Mouse (Mus musculus) midbrain, embryonic 14.5 days (tissue): Measurements from ENCODE around the gene Rft1. TPM values are rescaled to one million over a fixed set of nuclear protein-coding genes. Genes with fewer than 3 reads are reported as not detected.

Experiments
- ATAC-seq: fragments of 200-750 bp; cut with Nextera tagmentation; 2 replicates; pipeline ENCODE4 v1.8.0; 2017; ENCODE audit warnings: moderate number of reproducible peaks, moderate library complexity; ENCODE audit not compliant: low FRiP score, low TSS enrichment
- DNase-seq: peaks from one replicate; pipeline ENCODE4 v3.0.0-alpha.2; 2015
- H3K27ac ChIP-seq: fragments of 300-500 bp; sonication (generic); replicated peaks from 2 replicates; pipeline ENCODE4 v1.5.1; 2014; ENCODE audit warnings: mild to moderate bottlenecking, low read depth, low read length, moderate library complexity
- H3K27me3 ChIP-seq: fragments of 300-500 bp; sonication (generic); 2 replicates; pipeline ENCODE4 v1.6.1; 2014; ENCODE audit warnings: low read length, control low read depth, mixed read lengths; ENCODE audit not compliant: control insufficient read depth, insufficient read depth
- H3K36me3 ChIP-seq: fragments of 300-500 bp; sonication (generic); 2 replicates; pipeline ENCODE4 v1.6.1; 2014; ENCODE audit warnings: low read length, control low read depth; ENCODE audit not compliant: control insufficient read depth, insufficient read depth
- H3K4me1 ChIP-seq: fragments of 300-500 bp; sonication (generic); 2 replicates; pipeline ENCODE4 v1.6.1; 2014; ENCODE audit warnings: mild to moderate bottlenecking, antibody characterized with exemption, low read length, control low read depth; ENCODE audit not compliant: control insufficient read depth, insufficient read depth
- H3K4me2 ChIP-seq: fragments of 300-500 bp; sonication (generic); 2 replicates; pipeline ENCODE4 v1.6.1; 2014; ENCODE audit warnings: mild to moderate bottlenecking, low read length, moderate library complexity
- H3K4me3 ChIP-seq: fragments of 300-500 bp; sonication (generic); replicated peaks from 2 replicates; pipeline ENCODE4 v1.5.1; 2014; ENCODE audit warnings: low read depth, low read length
- H3K9ac ChIP-seq: fragments of 300-500 bp; sonication (generic); replicated peaks from 2 replicates; pipeline ENCODE4 v1.6.1; 2014; ENCODE audit warnings: mild to moderate bottlenecking, low read length, moderate library complexity
- H3K9me3 ChIP-seq: fragments of 300-500 bp; sonication (generic); 2 replicates; pipeline ENCODE4 v1.6.1; 2016; ENCODE audit warnings: low read length, control low read depth, mixed read lengths; ENCODE audit not compliant: control insufficient read depth
- WGBS: fragments of 180-500 bp; shearing (Covaris S2); extraction: QIAGEN DNeasy Blood & Tissue Kit; methylation state at CpG from one replicate; pipeline ENCODE4 v1.1.7; 2014; 5-methylcytosine and 5-hydroxymethylcytosine counted together
- polyA plus RNA-seq: library from polyadenylated mRNA; unstranded; fragments of >200 nt; fragmentation: Nextera tagmentation; extraction: Ambion mirVana; gene quantifications from 2 replicates; pipeline ENCODE4 v1.2.1, GENCODE M21; 2014

The Rft1 gene
- polyA plus RNA-seq, 1 experiment from 2014 or later, result 10.3 TPM

DNA sequence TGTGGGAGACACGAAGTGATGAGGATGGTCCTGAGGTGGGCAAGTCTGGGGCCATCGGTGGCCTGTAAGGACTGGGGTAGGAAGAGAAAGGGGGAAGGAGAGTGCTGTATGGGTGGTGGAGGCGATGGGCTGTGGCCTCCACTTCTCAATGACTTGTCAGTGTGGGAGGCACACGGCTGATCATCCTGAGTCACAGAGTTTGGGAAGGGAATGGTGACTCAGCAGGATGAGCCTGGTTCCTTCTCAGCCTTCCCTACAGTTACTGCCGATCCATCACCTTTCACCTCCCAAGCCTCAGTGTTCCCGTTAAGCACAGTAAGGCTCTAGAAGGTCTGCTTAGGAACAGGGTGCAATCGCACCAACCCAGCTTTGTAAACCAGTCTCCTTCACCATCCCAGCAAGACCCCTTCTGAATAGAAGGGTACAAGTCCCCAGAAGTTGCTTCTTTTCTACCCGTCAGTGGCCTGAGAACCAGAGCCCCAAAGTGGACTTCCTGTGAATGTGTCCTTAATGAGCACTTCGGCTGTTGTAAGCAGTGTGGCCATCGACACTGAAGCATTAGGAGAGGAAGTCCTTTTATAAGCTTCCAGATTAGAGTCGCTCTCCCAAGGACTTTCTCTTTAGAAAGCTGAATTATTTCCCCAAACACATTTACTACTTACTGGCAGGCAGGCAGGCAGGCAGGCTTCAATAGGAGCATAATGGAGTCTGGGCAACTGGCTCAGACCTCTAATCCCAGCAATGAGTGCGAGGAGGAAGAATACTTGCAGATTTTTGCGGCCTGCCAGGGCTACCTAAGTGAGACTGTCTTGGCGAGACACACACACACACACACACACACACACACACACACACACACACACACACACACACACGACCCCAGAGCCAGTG lies 17.2 kb downstream of the Rft1 start:
- H3K4me3 ChIP-seq, result no peak overlapping the region
- ATAC-seq (no peak), DNase-seq (no peak)
- 77% methylated on average over 15 of the region's 15 CpGs for WGBS
- H3K27me3 ChIP-seq, result no peaks in the 10 kb centered on the region
- H3K9me3 ChIP-seq, result no peaks in the 10 kb centered on the region
- H3K4me2 ChIP-seq, result no peak overlapping the region
- H3K36me3 ChIP-seq, result peaks cover 54% of the 10 kb centered on the region
- H3K4me1 ChIP-seq, result no peaks in the 10 kb centered on the region
- no peak overlapping the region for H3K27ac ChIP-seq
- H3K9ac ChIP-seq, result no peak overlapping the region

DNA sequence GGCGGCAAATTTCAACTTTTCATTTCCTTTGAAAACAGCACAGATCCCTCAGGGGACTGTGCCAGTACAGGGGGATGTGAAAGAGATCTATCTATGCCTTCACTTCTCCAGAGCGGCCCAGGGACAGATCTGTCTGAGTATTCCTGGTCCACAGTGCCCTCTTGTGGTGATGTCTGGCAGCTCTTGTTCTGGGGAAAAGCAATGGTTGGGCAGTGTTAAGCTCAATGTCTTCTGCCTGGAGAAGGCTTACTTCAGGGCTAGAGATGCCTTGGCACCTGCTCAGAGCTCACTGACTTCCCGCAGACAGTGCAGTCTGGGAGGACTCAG lies 17.8 kb downstream of the Rft1 start:
- H3K36me3 ChIP-seq, result peaks cover 54% of the 10 kb centered on the region

DNA sequence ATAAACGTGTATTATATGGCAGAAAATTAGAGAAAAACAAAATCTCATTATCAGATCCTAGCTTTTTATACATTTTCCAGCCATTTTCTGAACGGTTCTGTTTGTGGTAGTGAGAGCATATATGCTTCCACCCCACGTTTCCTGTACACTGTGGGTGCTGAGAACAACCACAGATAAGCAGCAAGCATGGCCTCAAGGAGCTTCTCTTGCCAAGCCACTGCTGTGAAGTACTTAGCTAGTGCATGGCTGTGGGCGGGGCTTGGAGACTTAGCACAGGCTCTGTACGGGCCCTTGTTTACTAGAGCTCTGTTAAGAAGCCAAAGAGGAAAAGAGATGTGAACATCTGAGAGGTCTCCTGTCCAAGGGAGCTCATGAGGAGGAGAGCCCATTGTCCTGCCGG lies 20.8 kb downstream of the Rft1 start:
- ATAC-seq (no peak), DNase-seq (no peak)
- 63% methylated on average over 6 of the region's 6 CpGs for WGBS

More for the DNA sequence above, 17.8 kb downstream of the Rft1 start:
- Histone ChIP-seq H3K9ac (no peak overlapping the region), H3K4me2 (no peak overlapping the region), H3K4me1 (no peaks in the 10 kb centered on the region), H3K4me3 (no peak overlapping the region), H3K27ac (no peak overlapping the region), H3K27me3 (no peaks in the 10 kb centered on the region), H3K9me3 (no peaks in the 10 kb centered on the region)
- peak; percentile 37 for ATAC-seq
- DNase-seq, result peak; percentile 93
- 8% methylated on average over 3 of the region's 3 CpGs for WGBS

DNA sequence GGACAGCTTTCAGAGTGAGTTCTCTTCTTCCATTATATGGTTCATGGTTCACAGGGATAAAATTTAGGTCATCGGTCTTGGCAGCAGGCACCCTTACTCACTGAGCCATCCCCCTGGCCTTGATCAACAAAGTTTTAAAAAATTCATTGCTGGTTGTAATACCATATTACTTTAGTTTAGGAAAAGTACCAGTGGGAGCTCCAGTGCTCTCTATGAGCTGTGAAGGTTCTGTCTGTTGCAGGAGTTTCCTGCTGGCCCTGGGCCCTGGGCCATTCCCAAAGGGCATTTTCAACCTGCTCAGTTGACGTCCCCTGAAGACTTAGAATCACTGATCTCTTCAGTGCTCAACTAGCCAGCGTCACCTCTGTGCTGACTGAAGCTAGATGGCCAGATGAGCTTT lies 28.0 kb downstream of the Rft1 start:
- peaks cover 49% of the 10 kb centered on the region for H3K36me3 ChIP-seq
- 93% methylated on average over 3 of the region's 3 CpGs for WGBS

More for the DNA sequence above, 20.8 kb downstream of the Rft1 start:
- H3K4me2 ChIP-seq, result no peak overlapping the region
- H3K27ac ChIP-seq, result no peak overlapping the region
- no peak overlapping the region for H3K9ac ChIP-seq
- no peaks in the 10 kb centered on the region for H3K27me3 ChIP-seq
- no peak overlapping the region for H3K4me3 ChIP-seq
- no peaks in the 10 kb centered on the region for H3K4me1 ChIP-seq
- H3K9me3 ChIP-seq, result no peaks in the 10 kb centered on the region
- peaks cover 46% of the 10 kb centered on the region for H3K36me3 ChIP-seq

DNA sequence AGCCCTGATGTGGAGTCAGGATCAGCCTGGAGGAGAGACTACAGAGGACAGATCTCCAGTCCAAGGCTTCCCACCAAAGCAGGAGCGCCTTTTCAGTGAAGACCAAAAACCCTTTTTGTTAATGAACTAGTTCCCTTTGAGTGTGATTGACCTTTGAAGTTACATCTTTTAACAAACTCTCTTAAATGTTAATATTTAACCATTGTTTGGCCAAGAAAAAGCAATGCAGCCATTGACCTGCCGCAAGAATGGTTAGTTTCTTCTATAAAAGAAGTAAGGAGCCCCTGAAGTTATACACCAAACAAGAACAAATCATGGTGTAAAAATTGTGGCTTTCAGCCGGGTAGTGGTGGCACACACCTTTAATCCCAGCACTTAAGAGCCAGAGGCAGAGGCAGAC lies 36.5 kb downstream of the Rft1 start:
- no peaks in the 10 kb centered on the region for H3K9me3 ChIP-seq
- no peaks in the 10 kb centered on the region for H3K4me1 ChIP-seq
- H3K27me3 ChIP-seq, result no peaks in the 10 kb centered on the region
- H3K4me2 ChIP-seq, result no peak overlapping the region
- no peak overlapping the region for H3K27ac ChIP-seq
- ATAC-seq (no peak), DNase-seq (no peak)
- 97% methylated on average over 3 of the region's 3 CpGs for WGBS
- no peak overlapping the region for H3K4me3 ChIP-seq
- no peak overlapping the region for H3K9ac ChIP-seq
- H3K36me3 ChIP-seq, result peaks cover 19% of the 10 kb centered on the region

More for the DNA sequence above, 28.0 kb downstream of the Rft1 start:
- Histone ChIP-seq H3K4me3 (no peak overlapping the region), H3K4me1 (no peaks in the 10 kb centered on the region), H3K4me2 (no peak overlapping the region), H3K27me3 (no peaks in the 10 kb centered on the region), H3K27ac (no peak overlapping the region), H3K9ac (no peak overlapping the region), H3K9me3 (no peaks in the 10 kb centered on the region)
- ATAC-seq (no peak), DNase-seq (no peak)

DNA sequence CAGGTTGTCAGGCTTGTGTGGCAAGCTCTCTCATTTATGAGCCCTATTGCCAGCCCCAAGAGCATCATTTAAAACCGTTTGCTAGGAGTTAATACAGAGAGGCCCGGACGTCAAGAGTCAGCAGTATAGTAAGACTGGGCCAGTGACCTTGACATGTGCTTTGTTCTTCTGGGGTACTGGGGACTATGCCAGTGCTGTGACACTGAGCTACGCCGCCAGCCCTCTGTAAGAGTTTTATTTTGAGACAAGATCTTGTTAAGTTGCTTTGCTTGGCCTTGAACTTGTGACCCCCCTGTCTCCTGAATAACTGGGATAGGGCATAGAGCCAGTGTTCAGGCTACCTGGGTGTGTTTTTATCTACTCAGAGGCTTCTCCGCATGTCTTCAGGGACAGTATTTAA lies 38.3 kb downstream of the Rft1 start:
- no peak overlapping the region for H3K9ac ChIP-seq
- no peak overlapping the region for H3K4me2 ChIP-seq
- WGBS, result 90% methylated on average over 6 of the region's 6 CpGs
- H3K9me3 ChIP-seq, result no peaks in the 10 kb centered on the region
- H3K27ac ChIP-seq, result no peak overlapping the region
- peaks cover 19% of the 10 kb centered on the region for H3K36me3 ChIP-seq
- no peak overlapping the region for H3K4me3 ChIP-seq
- DNase-seq (no peak), ATAC-seq (no peak)
- no peaks in the 10 kb centered on the region for H3K27me3 ChIP-seq
- peaks cover 8% of the 10 kb centered on the region; the same call in 1 of the 2 replicates for H3K4me1 ChIP-seq

DNA sequence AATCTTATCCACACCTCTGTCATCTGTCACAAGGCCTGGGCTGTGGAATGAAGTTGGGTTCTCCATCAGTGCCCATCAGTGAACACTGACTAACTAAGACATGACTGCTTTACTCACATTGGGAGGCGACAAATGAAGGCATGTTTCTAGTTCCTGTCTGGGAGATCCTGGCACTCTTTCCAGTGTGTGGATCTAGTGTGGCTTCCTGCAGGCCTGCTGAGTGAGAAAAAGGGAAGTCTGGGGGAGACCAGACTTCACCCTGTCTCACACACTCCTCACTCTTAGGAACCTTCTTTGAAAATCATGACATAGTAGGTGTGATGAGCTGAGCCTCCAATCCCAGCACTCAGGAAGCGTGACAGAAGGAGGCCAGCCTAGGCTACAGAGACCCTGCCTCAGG lies 40.6 kb downstream of the Rft1 start:
- Histone ChIP-seq H3K4me3 (no peak overlapping the region), H3K9me3 (no peaks in the 10 kb centered on the region), H3K36me3 (peaks cover 13% of the 10 kb centered on the region), H3K27me3 (no peaks in the 10 kb centered on the region), H3K9ac (no peak overlapping the region), H3K4me2 (no peak overlapping the region), H3K4me1 (peaks cover 17% of the 10 kb centered on the region), H3K27ac (no peak overlapping the region)
- WGBS, result 90% methylated on average over 2 of the region's 2 CpGs
- ATAC-seq (no peak), DNase-seq (no peak)

DNA sequence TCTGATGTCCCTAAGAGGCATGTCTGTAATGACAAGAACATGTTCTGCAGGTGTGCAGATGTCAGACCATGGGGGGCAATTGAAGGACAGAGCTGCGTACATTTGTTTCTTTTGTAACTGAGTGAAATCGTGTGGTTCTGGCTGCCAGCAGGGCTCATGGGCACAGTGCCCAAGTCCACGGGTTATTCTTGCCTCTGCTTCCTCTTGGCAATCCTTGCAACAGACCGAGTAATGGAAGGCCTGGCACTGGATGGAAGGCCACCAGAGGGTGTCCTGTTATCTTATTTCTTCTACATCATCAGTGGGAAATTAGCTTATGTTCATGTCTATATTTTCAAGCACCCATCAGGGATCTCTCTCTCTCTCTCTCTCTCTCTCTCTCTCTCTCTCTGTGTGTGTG lies 41.4 kb downstream of the Rft1 start:
- H3K27ac ChIP-seq, result no peak overlapping the region
- no peak overlapping the region for H3K4me2 ChIP-seq
- no peak overlapping the region for H3K4me3 ChIP-seq
- no peaks in the 10 kb centered on the region for H3K9me3 ChIP-seq
- 67% methylated on average over 4 of the region's 4 CpGs for WGBS
- H3K27me3 ChIP-seq, result no peaks in the 10 kb centered on the region
- H3K9ac ChIP-seq, result no peak overlapping the region
- no peak for ATAC-seq
- DNase-seq, result peak; percentile 61
- peaks cover 17% of the 10 kb centered on the region for H3K4me1 ChIP-seq
- H3K36me3 ChIP-seq, result peaks cover 6% of the 10 kb centered on the region; the same call in 1 of the 2 replicates

DNA sequence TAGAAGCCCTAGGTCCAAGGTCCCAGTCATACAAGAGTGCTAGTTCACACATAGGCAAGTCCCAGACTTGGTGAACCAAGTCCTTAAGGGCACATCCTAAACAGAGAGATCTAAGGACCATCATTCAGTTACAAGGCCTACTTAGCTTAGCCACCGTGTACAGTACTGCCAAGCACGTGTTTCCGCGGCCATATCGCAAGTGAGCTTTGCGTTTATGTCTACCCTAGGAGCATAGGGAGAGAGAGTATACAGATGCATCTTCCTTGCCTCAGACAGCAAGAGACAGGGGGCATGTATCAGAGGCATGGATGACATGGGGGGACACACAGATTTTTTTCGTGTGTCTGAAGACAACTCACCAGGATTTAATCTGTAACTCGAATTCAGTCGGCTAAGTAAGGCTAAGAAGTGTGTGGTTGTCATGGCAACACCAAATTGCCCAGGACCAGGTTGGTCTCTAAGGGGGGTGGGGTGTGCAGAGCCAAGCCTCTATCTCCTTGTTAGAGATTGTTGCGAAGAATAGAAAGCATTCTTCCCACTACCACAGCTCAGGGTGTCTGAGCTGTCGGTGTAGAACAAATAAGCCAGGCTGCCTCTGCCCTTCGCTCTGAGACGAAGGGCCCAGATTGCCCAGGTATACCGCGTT lies 43.4 kb downstream of the Rft1 start:
- Histone ChIP-seq H3K4me3 (no peak overlapping the region), H3K4me2 (no peak overlapping the region), H3K27me3 (no peaks in the 10 kb centered on the region), H3K4me1 (peaks cover 17% of the 10 kb centered on the region), H3K9ac (no peak overlapping the region), H3K36me3 (no peaks in the 10 kb centered on the region), H3K27ac (peak overlapping the region; percentile 53), H3K9me3 (no peaks in the 10 kb centered on the region)
- peak; percentile 76 for DNase-seq
- 57% methylated on average over 15 of the region's 15 CpGs for WGBS
- no peak for ATAC-seq
